Mouse (Mus musculus): ENCODE data around the gene Ceacam2.

- TF ChIP-seq CTCF (IDR thresholded peaks at IDR 0.05; ENCODE audit: insufficient read depth, low read length) (no peak), POLR2A (IDR thresholded peaks at IDR 0.05; ENCODE audit: borderline replicate concordance, extremely low read depth, low read depth, low read length) (no peak)
Measured at GRCm38 (mm10) chr7:25483133-25483735, 56.4 kb downstream of the Ceacam2 start.

Measured in lung, adult 2 months (tissue).